Mouse (Mus musculus) frontal cortex, postnatal 10 days (tissue): ENCODE results near the gene Sod3.

Experiments
- DNase-seq, 2 experiments: peaks; one replicate each; pipeline ENCODE4 v3.0.0; 2022; ENCODE audit warnings: low spot score in 2 of 2, mixed read lengths in 1 of 2

Sod3 gene

DNA sequence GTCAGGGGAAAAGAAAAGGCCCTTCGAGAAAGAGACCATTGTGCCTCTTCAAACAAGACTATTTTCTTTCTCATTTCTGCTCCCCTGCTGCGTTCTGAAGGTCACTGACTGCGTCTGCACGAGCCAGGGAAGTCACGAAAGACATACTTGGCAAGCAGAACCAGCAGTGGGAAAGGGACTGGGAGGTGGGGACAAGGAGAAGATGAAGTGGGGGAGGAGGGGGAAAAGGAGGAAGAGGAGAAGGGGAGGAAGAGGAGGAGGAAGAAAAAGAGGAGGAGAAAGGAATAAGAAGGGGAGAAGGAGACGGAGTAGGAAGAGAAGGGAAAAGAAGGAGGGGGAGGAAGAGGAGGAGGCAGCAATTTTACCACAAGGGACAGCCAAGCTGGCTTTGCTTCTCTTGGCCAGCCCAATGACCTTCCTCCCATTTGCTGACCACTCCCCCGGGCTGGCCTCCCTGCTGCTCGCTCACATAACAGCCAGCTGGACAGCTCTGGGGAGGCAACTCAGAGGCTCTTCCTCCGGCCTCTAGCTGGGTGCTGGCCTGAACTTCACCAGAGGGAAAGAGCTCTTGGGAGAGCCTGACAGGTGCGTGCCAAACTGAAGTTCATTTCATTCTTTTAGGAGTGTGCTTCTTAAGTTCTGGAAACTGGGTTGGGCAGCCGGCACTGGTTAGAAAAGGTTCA lies at the start of gene Sod3:
Gene Sod3 (plus strand): TSS at position 324 of the 683 bp plus-strand sequence.
- DNase-seq: no peak

DNA sequence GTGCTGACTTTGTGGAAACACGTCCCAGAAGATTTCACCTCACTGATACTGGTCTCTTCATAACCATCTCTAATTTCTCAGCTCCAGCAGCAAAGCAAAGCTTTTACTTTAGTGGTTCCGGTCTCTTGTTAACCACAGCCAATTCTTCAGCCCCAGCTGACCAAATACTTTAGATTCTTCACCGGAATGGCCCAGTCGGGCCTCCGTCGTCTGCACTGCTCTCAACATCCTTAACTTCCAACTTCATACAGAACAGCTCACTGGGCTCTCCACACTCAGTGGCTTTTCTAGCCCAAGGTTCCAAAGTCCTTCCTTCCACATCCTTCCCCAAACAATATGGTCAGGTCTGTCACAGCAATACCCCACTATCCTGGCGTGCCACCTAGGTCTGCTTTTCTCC lies 46.7 kb upstream of the Sod3 start:
- DNase-seq: no peak

DNA sequence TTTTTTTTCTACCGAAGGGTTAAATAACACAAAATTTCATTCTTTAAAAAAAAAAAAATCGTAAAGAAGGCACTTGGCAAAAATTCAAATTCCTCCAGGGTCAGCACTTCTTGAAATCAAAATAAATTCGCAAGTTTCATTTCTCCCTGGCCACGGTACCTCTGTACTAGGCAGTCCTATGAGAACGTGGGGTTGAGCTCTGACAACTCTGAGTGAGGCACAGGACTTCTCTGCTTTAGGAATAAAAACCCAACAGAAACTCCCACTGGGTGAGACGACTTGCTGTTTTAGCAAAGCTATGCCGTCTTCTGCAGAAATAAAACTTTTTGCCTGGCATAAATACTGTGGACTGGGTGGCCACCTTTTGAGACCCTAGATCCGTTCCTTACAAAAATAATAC lies 44.1 kb upstream of the Sod3 start:
- DNase-seq: no peak

DNA sequence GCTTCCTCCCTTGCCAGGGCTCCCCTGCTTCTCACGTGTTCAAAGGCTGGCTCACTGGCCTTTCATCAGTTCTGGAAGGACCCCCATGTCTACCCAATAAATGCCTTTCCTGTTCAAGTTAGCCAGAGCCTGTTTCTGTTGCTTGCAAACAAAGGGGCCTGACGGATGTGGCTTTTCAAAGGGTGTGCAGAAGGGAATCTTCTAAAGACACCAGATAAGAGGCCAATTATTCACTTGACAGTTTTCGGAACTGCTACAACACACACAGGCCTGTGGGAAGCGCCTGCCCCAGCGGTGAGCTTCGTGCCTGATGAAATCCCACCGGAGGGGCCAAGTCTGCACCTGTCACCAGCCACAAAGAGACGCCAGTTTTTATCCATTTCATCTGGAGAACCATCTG lies 31.5 kb upstream of the Sod3 start:
- DNase-seq: no peak

DNA sequence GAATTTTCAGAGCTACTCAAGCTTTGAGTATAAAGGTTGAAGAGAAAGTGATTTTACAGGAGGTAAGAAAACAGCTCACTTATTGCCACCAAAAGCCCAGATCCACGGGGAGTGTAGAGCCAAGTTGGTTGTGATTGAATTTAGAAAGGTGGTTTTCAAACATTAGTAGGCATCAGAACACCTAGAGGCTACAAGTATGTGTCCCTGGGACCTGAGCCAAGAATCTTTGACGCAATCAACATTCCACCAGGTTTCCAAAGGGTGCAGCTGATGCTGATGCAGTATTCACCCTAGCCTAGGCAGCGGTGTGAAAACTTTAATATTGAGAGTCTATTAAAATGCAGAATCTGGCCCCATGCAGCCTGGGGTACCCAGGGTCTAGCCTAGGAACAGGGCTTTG lies 28.0 kb upstream of the Sod3 start:
- no peak for DNase-seq

DNA sequence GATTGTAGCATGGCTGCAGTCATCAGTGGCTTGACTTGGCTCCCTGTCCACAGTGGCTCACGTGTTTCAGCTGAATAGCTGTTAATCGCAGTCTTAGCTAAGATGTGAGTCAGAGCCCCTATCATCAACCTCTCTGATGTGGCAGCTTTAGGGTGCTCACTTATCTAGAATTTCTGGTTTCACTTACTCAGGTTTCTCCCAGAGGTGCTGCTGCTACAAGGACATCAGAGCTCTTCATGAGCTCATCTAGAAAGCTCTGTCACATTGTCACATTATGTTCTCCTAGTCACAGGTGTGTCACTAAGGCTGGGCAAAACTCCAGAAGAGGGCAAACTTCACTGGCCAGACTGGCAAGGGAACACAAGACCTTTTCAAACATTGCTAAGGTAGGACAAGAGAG lies 24.5 kb upstream of the Sod3 start:
- no peak for DNase-seq

DNA sequence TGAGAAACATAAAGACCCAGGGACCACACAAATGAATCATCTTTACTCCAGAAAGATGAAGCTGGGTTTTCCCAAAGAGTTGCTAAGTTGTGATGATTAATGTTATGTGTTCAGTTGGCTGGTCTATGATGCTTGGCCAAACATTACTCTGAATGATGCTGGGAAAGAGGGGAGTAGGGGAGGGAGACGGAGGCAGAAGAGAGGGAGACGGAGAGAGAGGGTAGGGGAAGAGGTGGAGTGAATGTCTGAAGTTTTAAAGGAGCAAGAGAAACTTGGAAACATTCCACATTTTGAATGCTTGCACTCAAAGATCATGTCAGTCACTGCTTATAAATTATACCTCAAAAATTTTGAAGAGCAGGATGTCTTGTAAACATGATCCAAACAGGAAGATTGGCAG lies 16.7 kb upstream of the Sod3 start:
- no peak for DNase-seq

DNA sequence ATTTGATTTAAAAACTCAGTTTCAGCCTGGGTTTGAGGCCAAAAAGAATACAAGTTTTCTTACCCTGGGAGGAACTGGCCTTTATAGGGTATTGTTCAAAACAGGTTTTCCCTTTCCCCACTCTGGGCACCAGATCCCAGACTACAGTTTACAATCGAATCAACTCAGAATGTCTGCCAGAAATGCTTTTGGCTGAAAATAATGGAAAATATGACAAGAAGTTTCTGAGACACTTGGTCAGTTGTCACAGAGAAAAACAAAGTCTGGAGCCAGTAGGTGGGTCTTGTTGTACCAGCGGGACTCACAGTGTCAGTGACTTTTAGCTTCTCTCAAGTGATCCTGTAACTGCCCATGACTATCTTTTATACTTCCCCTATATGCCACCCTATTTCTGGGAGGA lies 13.1 kb upstream of the Sod3 start:
- no peak for DNase-seq

DNA sequence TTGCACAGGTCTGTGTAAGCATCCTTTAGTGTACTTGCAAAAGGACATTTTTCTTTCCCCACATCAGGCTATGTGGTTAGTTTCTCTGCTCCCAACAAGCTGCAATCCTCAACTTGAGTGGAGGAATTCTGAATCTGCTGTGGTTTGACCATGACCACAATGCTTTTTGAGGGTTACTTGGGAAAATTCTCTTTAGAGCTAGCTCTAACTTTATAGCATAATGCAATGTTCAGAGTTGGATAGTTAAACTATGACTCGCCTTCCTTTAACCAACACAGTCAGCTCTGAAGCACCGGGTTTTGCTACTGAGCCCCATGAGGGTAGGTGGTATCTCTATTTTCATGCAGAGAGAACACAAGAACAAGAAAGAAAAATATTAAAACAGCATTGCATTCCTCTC lies 12.0 kb upstream of the Sod3 start:
- no peak for DNase-seq

DNA sequence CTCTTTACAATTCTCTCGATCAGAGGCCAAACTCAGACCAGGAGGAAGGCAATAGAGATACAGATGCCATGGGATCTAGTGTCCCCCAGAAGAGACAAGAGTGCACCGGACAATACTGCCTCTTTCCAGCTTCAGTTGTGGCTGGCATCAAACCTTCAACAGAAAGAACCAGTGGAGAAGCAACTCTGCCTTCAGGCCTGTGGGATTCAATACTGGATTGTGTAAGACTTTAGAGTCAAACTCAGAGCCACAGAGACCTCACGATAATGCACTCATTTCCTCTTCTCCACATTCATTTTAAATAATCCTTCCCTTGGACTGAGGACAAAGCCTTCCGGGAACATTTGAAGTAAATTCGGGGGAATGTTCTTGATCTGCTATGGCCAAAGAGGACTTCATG lies 10.9 kb upstream of the Sod3 start:
- no peak for DNase-seq

DNA sequence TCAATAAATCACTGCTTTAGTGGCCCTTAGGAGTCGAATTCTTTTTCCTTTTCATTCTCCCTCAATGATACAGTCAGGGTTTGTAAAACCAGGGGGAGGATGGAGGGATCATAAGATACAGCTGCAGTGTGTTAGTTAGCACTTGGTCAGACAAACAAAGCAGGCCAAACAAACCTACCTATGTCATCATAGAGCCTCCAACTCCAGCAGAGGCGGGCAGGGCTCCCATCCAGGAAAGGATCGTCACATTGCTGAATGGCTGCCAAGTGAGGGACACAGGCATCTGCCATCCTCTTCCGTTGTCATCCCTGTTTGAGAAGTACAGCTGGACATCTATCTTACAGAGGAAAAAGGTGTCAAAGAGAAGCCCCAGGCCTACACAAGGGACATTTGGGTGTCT lies 9.2 kb upstream of the Sod3 start:
- DNase-seq: no peak

DNA sequence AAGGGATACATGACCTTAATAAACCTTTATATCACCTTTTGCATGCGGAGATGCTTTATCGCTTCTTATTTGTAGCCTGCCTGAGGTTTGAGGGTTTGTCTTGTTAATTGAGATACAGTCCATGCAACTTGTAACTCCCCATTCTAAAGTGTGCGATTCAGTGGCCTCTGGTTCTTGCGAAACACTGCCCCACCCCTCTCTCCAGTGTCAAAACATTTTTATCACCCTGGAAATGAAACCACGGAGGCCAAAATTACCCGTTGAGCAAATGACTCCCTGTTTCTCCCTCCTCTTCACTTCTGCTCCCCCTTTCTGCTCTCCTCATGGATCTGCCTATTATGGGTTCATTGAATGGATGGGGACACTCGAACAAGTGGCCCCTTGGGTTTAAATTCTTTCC lies 8.0 kb upstream of the Sod3 start:
- no peak for DNase-seq

DNA sequence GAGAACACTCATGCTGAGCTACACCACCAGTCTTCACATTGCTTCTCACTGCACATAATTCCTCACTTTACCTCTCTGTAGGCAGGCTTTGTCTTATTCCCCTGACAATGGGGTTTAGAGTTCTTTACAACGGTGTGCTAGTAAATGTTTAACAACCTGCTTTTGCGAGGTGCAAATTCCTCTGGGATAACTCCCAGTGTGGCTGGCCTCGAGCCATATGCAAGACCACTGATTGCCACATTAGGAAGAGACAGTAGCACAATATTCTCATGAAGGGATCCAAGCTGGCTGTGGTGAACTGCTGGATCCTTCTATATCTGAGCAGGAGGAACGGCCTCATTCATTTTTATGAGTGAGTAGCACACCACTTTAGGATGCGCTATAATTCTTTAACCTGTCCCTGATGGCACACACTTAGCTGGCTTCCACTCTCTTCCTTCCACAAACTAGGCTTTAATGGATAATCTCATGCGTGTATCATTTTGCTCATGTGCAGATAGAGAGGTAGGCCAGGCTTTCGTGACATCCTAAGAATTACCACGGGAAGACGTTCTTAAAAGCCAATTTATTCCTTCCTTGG lies 6.3 kb upstream of the Sod3 start:
- no peak for DNase-seq

DNA sequence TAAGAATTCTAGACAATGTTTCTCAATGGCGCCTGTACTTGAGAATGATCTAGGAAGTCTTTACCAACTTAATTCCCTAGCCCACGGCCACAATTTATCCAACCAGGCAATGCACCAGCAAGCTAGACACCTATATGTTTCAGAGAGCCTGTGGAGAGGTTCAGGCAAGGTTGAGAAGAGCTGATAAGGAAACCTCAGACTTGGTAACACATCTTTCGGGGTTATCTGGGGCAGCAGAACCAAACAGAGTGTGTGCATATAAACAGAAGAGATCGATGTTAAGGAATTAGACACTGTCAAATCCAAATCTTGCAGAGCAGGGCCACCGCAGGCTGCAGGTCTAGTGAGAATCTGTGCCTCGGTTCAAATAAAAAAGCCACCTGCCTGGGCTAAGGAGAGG lies 5.5 kb upstream of the Sod3 start:
- no peak for DNase-seq

DNA sequence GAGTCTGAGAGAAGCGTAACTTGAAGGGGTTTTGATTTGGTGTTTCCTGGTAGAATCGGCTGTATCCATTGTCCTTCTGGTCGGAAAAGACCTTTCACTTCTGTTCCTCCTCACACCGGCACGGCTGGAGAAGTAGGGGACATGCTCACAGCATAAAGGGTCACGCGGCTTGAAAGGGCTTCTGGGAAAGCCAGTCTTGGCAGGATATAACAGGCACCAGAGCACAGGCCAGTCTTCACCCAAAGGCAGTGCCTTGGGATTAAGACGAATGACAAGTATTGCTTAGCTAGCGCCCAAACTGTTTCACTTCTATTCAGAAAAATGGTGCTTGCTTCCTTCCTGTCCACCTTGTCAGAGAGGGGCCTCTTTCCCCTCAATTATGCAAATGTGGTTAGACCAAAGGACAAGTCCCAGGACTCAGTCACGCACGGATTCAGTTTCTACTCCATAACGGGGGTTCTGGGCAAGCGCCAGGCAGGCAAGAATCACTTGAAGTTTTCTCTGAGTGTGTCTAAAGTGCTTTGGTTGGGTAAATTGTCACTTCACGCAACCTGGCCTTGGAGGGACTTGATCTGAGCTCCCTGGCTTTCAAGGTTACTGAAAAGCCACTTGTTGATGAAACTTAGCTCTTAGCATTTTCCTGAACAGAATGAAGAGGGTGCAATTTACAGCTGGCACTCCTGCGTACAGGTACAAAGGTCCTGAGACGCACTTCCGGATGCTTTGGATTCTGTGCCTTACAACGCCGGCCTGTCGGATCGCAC lies 3.1 kb upstream of the Sod3 start:
- DNase-seq: no peak

DNA sequence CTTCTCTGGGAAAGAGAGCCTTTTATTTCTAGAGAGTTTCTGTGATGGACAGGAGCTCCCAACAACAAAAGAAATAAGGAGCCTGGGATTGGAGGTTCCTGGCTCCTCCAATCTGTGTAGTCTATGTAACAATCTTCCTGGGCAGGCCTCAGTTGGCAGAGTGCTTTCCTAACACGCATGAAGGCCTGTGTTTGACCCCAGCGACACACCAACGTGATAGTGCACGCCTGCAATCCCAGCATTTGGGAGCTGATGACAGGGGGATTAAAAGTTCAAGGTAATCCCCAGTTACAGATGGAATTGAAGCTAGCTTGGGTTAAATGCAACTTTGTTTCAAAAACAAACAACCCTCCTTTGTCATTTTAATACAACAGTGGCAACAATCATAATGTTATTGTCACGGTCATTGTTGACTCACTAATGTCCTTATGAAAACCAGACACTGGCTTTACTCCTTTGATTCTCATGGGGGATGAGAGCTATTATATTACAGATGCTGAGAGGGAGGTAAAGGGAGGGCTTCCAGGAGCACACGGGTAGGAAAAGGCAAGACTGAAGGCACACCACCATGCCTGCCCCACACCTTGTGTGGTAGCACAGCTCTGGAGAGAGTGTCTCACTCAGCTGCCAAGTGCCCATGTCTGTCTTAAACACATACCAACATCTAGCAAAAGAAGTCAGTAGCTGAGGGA lies 669 bp upstream of the Sod3 start:
- DNase-seq: no peak

DNA sequence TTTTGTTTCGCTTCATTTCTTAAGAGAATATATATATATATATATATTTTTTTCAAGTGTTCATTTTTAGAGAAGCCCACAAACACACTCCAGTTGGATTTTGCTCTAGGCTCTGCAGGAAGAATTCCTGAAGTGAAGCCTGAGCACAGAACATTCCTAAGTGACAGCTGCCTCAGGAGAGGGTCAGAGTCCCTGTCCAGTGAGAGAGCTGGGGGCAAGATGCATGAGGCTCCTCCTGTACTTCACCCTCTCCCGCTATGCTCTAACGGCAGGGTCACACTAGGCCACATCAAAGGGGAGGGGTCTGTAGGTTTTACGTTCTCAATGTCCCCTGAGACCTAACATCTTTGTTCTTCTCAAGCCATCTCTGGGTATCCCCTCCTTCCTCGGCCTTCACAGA lies 930 bp downstream of the Sod3 start:
- DNase-seq: no peak

DNA sequence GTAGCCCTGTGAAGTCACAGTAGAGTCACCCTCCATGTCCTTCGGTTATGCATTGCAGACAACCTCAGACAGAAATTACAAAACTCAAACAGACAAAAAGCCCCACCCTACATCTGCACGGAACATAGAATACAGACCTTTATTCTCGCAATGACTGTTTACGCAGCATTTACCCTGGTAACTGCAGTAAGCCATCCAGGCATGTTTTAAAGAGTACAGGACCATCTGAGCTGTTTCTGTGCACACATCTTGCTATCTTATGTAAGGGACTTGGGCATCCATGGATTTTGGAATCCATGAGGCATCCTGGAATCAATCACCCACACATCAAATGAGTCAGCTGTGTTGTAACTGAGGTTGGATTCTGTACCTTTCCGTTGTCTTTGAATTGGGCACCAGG lies 2.3 kb downstream of the Sod3 start:
- DNase-seq: no peak

DNA sequence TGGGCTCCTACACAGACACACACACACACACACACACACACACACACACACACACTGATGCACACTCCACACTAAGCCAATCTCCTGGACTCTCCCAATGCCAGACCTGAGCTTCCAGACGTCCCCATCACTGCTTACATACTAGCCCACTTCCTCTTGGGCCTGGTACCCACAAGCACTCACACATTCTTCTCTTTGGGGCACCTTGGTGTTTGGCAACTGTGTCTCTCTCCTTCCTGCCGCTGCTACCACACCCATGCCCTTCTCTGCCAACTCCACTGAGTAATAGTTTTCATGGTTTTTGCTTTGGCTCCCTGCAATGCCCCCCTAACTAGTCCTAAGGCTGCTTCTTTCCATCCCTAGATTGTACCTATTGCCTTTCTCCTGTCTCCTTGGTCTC lies 3.1 kb downstream of the Sod3 start:
- DNase-seq: no peak

DNA sequence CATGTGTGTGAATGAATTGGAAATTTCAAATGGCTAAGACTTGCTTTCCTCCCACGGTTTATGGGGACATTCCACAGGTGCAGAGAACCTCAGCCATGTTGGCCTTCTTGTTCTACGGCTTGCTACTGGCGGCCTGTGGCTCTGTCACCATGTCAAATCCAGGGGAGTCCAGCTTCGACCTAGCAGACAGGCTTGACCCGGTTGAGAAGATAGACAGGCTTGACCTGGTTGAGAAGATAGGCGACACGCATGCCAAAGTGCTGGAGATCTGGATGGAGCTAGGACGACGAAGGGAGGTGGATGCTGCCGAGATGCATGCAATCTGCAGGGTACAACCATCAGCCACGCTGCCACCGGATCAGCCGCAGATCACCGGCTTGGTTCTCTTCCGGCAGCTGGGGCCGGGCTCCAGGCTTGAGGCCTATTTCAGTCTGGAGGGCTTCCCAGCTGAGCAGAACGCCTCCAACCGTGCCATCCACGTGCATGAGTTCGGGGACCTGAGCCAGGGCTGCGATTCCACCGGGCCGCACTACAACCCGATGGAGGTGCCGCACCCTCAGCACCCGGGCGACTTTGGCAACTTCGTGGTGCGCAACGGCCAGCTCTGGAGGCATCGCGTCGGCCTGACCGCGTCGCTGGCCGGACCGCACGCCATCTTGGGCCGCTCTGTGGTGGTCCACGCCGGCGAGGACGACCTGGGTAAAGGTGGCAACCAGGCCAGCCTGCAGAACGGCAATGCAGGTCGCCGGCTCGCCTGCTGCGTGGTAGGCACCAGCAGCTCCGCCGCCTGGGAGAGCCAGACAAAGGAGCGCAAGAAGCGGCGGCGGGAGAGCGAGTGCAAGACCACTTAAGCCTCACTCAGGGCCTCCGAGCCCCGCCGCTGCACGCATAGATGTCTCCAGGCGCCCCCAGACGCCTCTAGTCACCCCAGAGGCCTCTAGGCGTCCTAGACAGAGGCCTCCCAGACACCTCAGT lies 4.6 kb downstream of the Sod3 start:
- no peak for DNase-seq

DNA sequence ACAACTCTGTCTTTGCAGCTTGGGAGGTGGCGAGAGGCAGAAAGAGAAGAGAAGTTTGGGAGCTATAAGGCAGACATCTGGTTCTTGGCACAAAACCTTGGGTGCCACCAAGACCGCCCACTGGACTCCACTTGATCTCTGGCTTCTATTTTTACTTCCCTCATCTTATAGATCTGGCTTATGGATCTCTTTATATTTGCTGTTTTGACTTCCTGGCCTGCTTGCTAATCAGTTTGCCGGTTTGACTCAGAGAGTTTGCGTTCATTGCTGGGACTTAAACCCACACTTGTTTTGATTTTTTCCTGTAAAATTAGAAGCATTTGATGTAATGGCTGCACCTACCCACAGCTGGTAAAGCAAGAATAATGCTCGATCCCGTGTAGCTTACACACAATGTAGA lies 7.3 kb downstream of the Sod3 start:
- no peak for DNase-seq

DNA sequence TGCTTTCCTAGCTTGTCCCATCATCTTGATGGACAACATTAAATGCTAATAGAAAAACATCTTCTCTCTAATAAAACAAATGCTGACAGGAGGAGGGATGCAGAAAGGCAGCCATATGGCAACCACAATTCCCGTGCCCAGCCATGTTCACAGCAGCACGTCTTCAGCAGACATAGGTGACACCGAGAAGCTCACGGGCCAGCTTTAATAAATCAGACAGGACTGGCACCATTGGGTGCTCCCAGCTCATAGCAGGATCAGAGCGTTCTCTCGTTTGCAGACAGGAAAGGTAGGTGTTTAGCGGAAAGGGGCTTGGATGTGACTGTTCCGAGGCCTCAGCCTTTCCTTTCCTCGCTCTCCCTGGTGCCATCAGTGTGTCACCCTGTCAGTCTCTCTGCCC lies 12.3 kb downstream of the Sod3 start:
- no peak for DNase-seq
